Mouse (Mus musculus) ES-Bruce4 (cell line): ENCODE results near the gene Atp6v1f.

Experiments
- CTCF ChIP-seq: IDR thresholded peaks from one replicate; pipeline ENCODE4 v1.8.1; 2011; ENCODE audit warnings: low read depth, low read length
- EP300 ChIP-seq: IDR thresholded peaks from 2 replicates; pipeline ENCODE4 v1.6.1; 2011; ENCODE audit warnings: low read depth, low read length; ENCODE audit not compliant: insufficient read depth

- TF ChIP-seq CTCF (no peak), EP300 (no peak)
These were observed 36.7 kb upstream of the Atp6v1f start for GRCm38 (mm10) chr6:29430681-29431420.
